Mouse (Mus musculus) midbrain, embryonic 16.5 days (tissue): ENCODE results near the gene Fbn1. TPM values are rescaled to one million over a fixed set of nuclear protein-coding genes. Genes with fewer than 3 reads are reported as not detected.

Source experiments
- ATAC-seq: fragments of 200-750 bp; cut with Nextera tagmentation; 2 replicates; pipeline ENCODE4 v1.8.0; 2017; ENCODE audit warnings: moderate TSS enrichment
- H3K27ac ChIP-seq: fragments of 300-500 bp; sonication (generic); 2 replicates; pipeline ENCODE4 v1.5.1; 2014; ENCODE audit warnings: mild to moderate bottlenecking, low read length, mixed read lengths
- H3K27me3 ChIP-seq: fragments of 300-500 bp; sonication (generic); 2 replicates; pipeline ENCODE4 v1.6.1; 2014; ENCODE audit warnings: low read depth, low read length, mixed read lengths; ENCODE audit not compliant: control insufficient read depth, insufficient read depth
- H3K36me3 ChIP-seq: fragments of 300-500 bp; sonication (generic); 2 replicates; pipeline ENCODE4 v1.6.1; 2014; ENCODE audit warnings: mild to moderate bottlenecking, low read length, moderate library complexity, mixed read lengths; ENCODE audit not compliant: control insufficient read depth, insufficient read depth
- H3K4me1 ChIP-seq: fragments of 300-500 bp; sonication (generic); 2 replicates; pipeline ENCODE4 v1.6.1; 2014; ENCODE audit warnings: mild to moderate bottlenecking, low read length, mixed read lengths; ENCODE audit not compliant: control insufficient read depth, insufficient read depth
- H3K4me2 ChIP-seq: fragments of 300-500 bp; sonication (generic); 2 replicates; pipeline ENCODE4 v1.6.1; 2014; ENCODE audit warnings: mild to moderate bottlenecking, low read length, mixed read lengths
- H3K4me3 ChIP-seq: fragments of 300-500 bp; sonication (generic); 2 replicates; pipeline ENCODE4 v1.5.1; 2014; ENCODE audit warnings: low read depth, mild to moderate bottlenecking, low read length, moderate library complexity, mixed read lengths
- H3K9ac ChIP-seq: fragments of 300-500 bp; sonication (generic); 2 replicates; pipeline ENCODE4 v1.6.1; 2014; ENCODE audit warnings: low read depth, low read length, mixed read lengths
- H3K9me3 ChIP-seq: fragments of 300-500 bp; sonication (generic); replicated peaks from 2 replicates; pipeline ENCODE4 v1.6.1; 2014; ENCODE audit warnings: mild to moderate bottlenecking, low read length, mixed read lengths; ENCODE audit not compliant: control insufficient read depth, poor library complexity, severe bottlenecking
- WGBS: fragments of 180-500 bp; shearing (Covaris S2); extraction: QIAGEN DNeasy Blood & Tissue Kit; methylation state at CpG from one replicate; pipeline ENCODE4 v1.1.7; 2014; 5-methylcytosine and 5-hydroxymethylcytosine counted together
- polyA plus RNA-seq: library from polyadenylated mRNA; unstranded; fragments of >200 nt; fragmentation: Nextera tagmentation; extraction: Ambion mirVana; gene quantifications from 2 replicates; pipeline ENCODE4 v1.2.1, GENCODE M21; 2015

Gene Fbn1
- polyA plus RNA-seq, 1 experiment from 2014 or later, result 1.8 TPM

DNA sequence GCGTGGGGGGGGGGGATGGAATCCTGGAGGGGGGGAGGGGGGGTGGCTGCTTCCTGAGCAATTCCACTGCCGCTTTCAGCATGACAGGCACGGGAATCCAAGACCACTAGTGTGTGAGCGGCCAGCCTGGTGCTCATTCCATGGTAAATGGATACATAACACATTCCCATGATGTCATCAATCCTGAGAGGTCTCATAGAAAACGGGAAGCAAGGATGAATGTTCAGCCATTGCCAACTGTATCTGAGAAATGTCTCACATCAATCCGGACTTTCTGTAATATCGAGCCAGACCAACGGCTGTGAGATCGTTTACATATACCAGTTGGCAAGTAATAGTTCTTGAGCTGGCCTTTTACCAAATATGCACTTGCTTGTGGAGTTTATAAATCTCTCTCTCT, 87.2 kb downstream of the Fbn1 start:
- H3K36me3 ChIP-seq, result no peaks in the 10 kb centered on the region
- H3K9me3 ChIP-seq, result no peaks in the 10 kb centered on the region
- H3K4me1 ChIP-seq, result no peaks in the 10 kb centered on the region
- no peak overlapping the region for H3K4me3 ChIP-seq
- no peaks in the 10 kb centered on the region for H3K27me3 ChIP-seq
- H3K4me2 ChIP-seq, result no peak overlapping the region
- ATAC-seq, result no peak
- WGBS, result 87% methylated on average over 9 of the region's 9 CpGs
- H3K27ac ChIP-seq, result no peak overlapping the region
- no peak overlapping the region for H3K9ac ChIP-seq

DNA sequence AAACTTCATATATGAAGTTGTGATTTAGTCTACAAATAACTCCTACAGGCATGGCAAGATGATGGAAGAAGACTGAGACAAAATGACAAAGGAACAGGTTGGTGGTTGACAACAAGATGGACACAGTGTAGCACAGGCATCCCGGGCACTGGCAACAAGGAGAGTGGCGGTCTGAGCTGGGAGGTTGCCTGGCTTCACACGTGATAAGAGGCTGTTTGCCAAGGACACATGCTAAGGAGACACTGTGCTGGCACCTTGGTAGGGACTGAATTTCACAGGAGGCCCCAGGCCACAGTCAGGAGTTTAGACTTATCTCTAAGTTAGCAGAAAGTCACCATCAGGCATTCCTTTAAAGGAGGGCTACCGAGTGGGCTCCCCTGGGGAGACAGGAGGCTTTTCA, 88.1 kb downstream of the Fbn1 start:
- Histone ChIP-seq H3K4me3 (no peak overlapping the region), H3K9me3 (no peaks in the 10 kb centered on the region), H3K9ac (no peak overlapping the region), H3K27me3 (no peaks in the 10 kb centered on the region), H3K27ac (no peak overlapping the region), H3K4me1 (no peaks in the 10 kb centered on the region), H3K36me3 (no peaks in the 10 kb centered on the region), H3K4me2 (no peak overlapping the region)
- WGBS, result 88% methylated on average over 4 of the region's 4 CpGs
- no peak for ATAC-seq

DNA sequence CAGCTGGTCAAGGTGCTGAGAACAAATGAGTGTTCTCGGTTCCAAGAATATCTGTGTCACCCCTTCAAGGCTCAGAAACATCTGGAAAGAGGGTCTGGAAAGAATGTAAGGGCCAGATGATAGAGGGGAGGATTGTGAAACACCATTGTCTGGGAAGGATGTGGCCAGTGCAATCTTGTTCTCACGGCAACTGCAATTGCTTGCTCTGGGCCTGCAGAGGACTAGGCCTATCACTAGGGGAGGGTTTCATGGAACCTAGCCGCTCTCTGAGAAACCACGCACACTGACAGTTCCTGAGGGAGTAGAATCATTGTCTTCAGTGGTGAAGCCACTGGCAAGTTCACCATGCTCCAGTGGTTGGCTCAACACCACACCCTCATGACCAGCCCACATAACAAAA, 89.2 kb downstream of the Fbn1 start:
- no peaks in the 10 kb centered on the region for H3K36me3 ChIP-seq
- no peak overlapping the region for H3K9ac ChIP-seq
- no peaks in the 10 kb centered on the region for H3K4me1 ChIP-seq
- no peaks in the 10 kb centered on the region for H3K27me3 ChIP-seq
- H3K4me3 ChIP-seq, result no peak overlapping the region
- no peaks in the 10 kb centered on the region for H3K9me3 ChIP-seq
- no peak for ATAC-seq
- no peak overlapping the region for H3K27ac ChIP-seq
- WGBS, result 87% methylated on average over 4 of the region's 4 CpGs
- no peak overlapping the region for H3K4me2 ChIP-seq

DNA sequence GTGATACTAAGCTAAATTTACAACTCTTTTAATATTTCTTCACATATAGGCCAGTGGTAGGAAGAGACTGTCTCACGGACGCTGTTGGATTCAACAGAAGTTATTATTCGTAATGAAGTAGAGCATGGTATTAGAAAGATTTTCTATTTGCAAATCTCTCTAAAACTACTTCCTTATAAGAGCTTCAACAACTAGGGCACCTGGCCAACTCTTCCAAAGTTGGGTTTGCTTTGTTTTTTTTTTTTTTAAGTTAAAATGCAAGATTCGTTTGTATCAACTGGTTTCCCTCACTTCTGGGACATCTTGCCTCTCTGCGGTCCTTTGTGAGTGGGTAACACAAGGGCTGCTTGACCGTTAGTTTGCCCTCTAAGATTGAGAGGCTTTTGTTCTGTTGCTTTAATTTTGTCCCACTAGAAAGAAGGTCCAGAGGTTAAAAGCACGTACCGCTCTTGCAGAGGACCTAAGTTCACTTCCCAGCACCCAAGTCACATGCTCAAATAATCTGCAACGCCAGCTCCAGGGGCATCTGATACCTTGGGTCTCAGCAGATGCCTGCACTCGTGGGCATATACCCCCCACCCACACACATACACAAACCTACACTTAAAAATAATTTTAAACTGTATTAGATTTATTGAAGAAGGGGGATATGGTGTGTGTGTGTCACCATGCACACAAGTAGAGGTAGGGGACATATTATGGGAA, 91.1 kb downstream of the Fbn1 start:
- no peak overlapping the region for H3K27ac ChIP-seq
- WGBS, result 78% methylated on average over 10 of the region's 10 CpGs
- no peaks in the 10 kb centered on the region for H3K9me3 ChIP-seq
- no peak overlapping the region for H3K9ac ChIP-seq
- no peak for ATAC-seq
- H3K4me1 ChIP-seq, result no peaks in the 10 kb centered on the region
- H3K36me3 ChIP-seq, result no peaks in the 10 kb centered on the region; the same call in 1 of the 2 replicates
- no peak overlapping the region for H3K4me2 ChIP-seq
- no peaks in the 10 kb centered on the region for H3K27me3 ChIP-seq
- no peak overlapping the region for H3K4me3 ChIP-seq

DNA sequence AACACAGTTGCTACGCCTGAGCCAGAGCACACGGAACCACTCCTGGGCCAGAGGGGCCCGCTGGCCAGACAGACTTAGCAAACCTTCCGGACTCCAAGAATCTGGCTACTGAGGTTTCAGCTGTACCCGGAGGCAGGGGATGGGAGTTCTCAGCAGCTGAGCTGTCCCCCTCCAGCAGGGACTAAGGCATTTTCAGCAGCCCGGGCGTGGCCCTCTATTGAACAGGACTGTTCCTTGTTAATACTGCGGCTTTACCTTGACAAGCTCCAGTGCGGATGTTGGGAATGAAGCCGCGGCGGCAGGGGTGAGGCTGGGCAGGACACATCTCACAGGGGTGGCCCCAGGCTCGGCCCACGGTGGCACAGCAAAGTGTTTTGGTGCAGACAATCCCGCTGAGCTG, 95.4 kb downstream of the Fbn1 start:
- H3K9me3 ChIP-seq, result no peaks in the 10 kb centered on the region
- no peak overlapping the region for H3K27ac ChIP-seq
- no peak overlapping the region for H3K4me2 ChIP-seq
- no peak overlapping the region for H3K4me3 ChIP-seq
- H3K9ac ChIP-seq, result no peak overlapping the region
- H3K4me1 ChIP-seq, result no peaks in the 10 kb centered on the region
- WGBS, result 93% methylated on average over 15 of the region's 15 CpGs
- no peaks in the 10 kb centered on the region; the same call in 1 of the 2 replicates for H3K36me3 ChIP-seq
- ATAC-seq, result no peak
- no peaks in the 10 kb centered on the region for H3K27me3 ChIP-seq

DNA sequence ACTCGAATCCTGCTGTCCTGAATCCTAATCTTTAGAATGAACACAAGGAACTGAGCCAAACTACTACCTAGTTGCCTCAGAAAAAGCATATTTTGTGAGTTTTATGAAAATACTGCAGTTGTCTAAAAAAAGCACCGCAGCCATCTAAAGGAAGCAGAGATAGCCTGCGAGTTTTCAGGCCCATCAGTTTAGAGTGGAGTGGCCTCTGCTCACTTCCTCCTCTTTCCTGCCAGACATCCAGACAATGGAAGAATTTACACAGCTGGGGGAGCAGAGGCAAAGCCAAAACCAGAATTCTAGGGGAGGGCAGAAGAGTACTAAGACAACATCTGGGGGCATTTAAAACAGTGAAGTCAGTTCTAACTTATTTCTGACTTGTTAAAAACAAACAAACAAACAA, 96.0 kb downstream of the Fbn1 start:
- no peak overlapping the region for H3K4me3 ChIP-seq
- no peak overlapping the region for H3K27ac ChIP-seq
- H3K4me1 ChIP-seq, result no peaks in the 10 kb centered on the region
- no peak for ATAC-seq
- WGBS, result 88% methylated on average over 3 of the region's 3 CpGs
- no peaks in the 10 kb centered on the region for H3K9me3 ChIP-seq
- H3K36me3 ChIP-seq, result no peaks in the 10 kb centered on the region; the same call in 1 of the 2 replicates
- no peak overlapping the region for H3K9ac ChIP-seq
- H3K27me3 ChIP-seq, result no peaks in the 10 kb centered on the region
- H3K4me2 ChIP-seq, result no peak overlapping the region

DNA sequence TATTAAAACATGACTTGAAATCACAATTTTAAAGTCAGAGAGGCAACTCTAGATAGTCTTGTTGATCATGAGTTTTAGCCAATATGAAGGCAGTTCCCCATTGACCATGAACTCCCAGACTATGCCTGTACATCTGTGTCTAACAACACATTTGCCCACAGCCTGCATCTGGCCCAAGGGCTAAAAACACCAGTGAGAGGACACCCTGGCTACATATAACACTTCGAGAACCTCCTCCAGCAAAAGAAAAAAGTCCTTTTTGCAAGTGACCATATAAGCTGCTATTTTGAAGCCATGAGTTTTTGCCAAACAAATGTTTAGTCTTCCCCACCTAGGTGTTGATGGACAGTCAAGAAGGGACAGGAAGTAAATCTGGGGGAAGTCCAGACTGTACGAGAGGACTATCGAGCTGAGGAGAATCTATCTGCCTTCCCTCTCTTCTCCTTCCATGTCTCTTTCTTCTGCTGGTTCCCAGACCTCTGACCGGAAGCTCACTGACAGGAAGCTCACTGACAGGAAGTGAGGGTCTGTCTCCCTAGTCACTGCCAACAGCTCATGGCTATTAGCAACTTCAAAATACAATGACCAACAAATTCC, 103.2 kb downstream of the Fbn1 start:
- H3K9ac ChIP-seq, result no peak overlapping the region
- 98% methylated on average over 4 of the region's 4 CpGs for WGBS
- no peaks in the 10 kb centered on the region for H3K4me1 ChIP-seq
- H3K36me3 ChIP-seq, result no peaks in the 10 kb centered on the region
- ATAC-seq, result no peak
- no peak overlapping the region for H3K4me2 ChIP-seq
- H3K27me3 ChIP-seq, result no peaks in the 10 kb centered on the region
- H3K27ac ChIP-seq, result no peak overlapping the region
- no peak overlapping the region for H3K4me3 ChIP-seq
- no peaks in the 10 kb centered on the region for H3K9me3 ChIP-seq

DNA sequence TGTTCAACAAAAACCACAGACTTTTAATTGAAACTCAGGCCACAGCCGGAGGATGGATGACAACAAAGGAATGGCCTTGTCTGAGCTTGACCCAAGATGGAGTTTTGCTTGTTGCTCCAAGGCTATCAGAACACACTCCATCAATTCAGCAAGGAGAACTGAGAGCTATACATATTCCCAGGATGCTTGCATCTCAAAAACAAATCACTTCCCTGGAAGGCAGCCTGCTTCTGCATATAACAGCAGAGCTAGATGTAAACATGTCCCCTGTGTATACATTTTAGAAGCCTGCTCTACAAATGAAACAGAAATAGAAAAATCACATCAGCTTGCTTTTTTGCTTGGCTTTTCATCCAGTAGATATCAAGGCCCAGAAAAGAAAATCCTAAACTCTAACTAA, 105.5 kb downstream of the Fbn1 start:
- no peak overlapping the region for H3K4me3 ChIP-seq
- 78% methylated on average over 1 of the region's 1 CpGs for WGBS
- ATAC-seq, result no peak

DNA sequence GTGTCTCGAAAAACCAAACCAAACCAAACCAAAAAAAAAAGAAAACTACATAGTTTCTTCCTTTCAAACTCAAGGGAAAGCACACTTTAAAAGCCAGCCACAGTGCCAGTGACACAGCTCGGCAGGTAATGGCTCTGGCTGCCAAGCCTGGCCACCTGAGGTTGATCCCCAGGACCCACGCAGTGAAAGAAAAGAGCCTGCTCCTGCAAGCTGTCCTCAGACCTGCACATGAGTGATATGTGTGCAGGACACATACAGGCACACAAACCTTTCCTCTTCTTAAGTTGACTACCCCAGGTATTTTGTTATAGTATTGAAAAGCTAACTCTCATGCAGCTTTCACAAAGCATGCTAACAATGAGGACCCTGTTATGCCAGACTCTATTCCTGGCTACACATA, 107.7 kb downstream of the Fbn1 start:
- no peaks in the 10 kb centered on the region for H3K4me1 ChIP-seq
- no peaks in the 10 kb centered on the region for H3K36me3 ChIP-seq
- no peak overlapping the region for H3K4me3 ChIP-seq
- WGBS, result 93% methylated on average over 3 of the region's 3 CpGs
- no peaks in the 10 kb centered on the region for H3K27me3 ChIP-seq
- no peak overlapping the region for H3K4me2 ChIP-seq
- H3K9ac ChIP-seq, result no peak overlapping the region
- no peak overlapping the region for H3K27ac ChIP-seq
- no peak for ATAC-seq
- H3K9me3 ChIP-seq, result no peaks in the 10 kb centered on the region

More for the DNA sequence above, 105.5 kb downstream of the Fbn1 start:
- Histone ChIP-seq H3K27me3 (no peaks in the 10 kb centered on the region), H3K4me1 (no peaks in the 10 kb centered on the region), H3K9ac (no peak overlapping the region), H3K36me3 (no peaks in the 10 kb centered on the region), H3K9me3 (no peaks in the 10 kb centered on the region), H3K27ac (no peak overlapping the region), H3K4me2 (no peak overlapping the region)
